Mouse (Mus musculus): ENCODE results near the gene Gpc3.

Gene Gpc3

GRCm38 (mm10) chrX:52557489-52557888 lies 56.3 kb downstream of the Gpc3 start:
- no peak for DNase-seq

- DNase-seq: peak; percentile 76
These were observed 62.5 kb downstream of the Gpc3 start for GRCm38 (mm10) chrX:52551296-52551695.

GRCm38 (mm10) chrX:52544623-52545022 lies 69.1 kb downstream of the Gpc3 start:
- no peak for DNase-seq

- no peak for DNase-seq
These were observed 76.5 kb downstream of the Gpc3 start for GRCm38 (mm10) chrX:52537282-52537681.

GRCm38 (mm10) chrX:52533766-52534165 lies 80.0 kb downstream of the Gpc3 start:
- no peak for DNase-seq

- DNase-seq: peak; percentile 16
These were observed 80.7 kb downstream of the Gpc3 start for GRCm38 (mm10) chrX:52533098-52533497.

GRCm38 (mm10) chrX:52532124-52532523 lies 81.6 kb downstream of the Gpc3 start:
- DNase-seq: no peak

- no peak for DNase-seq
These were observed 87.7 kb downstream of the Gpc3 start for GRCm38 (mm10) chrX:52526086-52526485.

GRCm38 (mm10) chrX:52525132-52525531 lies 88.6 kb downstream of the Gpc3 start:
- no peak for DNase-seq

GRCm38 (mm10) chrX:52514553-52514952 lies 99.2 kb downstream of the Gpc3 start:
- no peak for DNase-seq

GRCm38 (mm10) chrX:52511151-52511550 lies 102.6 kb downstream of the Gpc3 start:
- no peak for DNase-seq

GRCm38 (mm10) chrX:52503857-52504256 lies 109.9 kb downstream of the Gpc3 start:
- no peak for DNase-seq

GRCm38 (mm10) chrX:52489461-52489860 lies 124.3 kb downstream of the Gpc3 start:
- DNase-seq: peak; percentile 39

GRCm38 (mm10) chrX:52455074-52455588 lies 158.6 kb downstream of the Gpc3 start:
- no peak for DNase-seq

GRCm38 (mm10) chrX:52453445-52454182 lies 160.1 kb downstream of the Gpc3 start:
- DNase-seq: peak; percentile 92

GRCm38 (mm10) chrX:52449177-52449576 lies 164.6 kb downstream of the Gpc3 start:
- DNase-seq: no peak

GRCm38 (mm10) chrX:52448496-52448895 lies 165.3 kb downstream of the Gpc3 start:
- DNase-seq: no peak

- DNase-seq: no peak
These were observed 167.2 kb downstream of the Gpc3 start for GRCm38 (mm10) chrX:52446530-52446929.

GRCm38 (mm10) chrX:52444977-52445376 lies 168.8 kb downstream of the Gpc3 start:
- DNase-seq: no peak

GRCm38 (mm10) chrX:52441798-52442197 lies 172.0 kb downstream of the Gpc3 start:
- DNase-seq: peak; percentile 11

GRCm38 (mm10) chrX:52439421-52439820 lies 174.3 kb downstream of the Gpc3 start:
- no peak for DNase-seq

GRCm38 (mm10) chrX:52425605-52426004 lies 188.1 kb downstream of the Gpc3 start:
- DNase-seq: no peak

- no peak for DNase-seq
These were observed 193.9 kb downstream of the Gpc3 start for GRCm38 (mm10) chrX:52419850-52420249.

- peak; percentile 1 for DNase-seq
These were observed 200.8 kb downstream of the Gpc3 start for GRCm38 (mm10) chrX:52412936-52413335.

GRCm38 (mm10) chrX:52401188-52401587 lies 212.6 kb downstream of the Gpc3 start:
- DNase-seq: no peak

All from retina, postnatal 1 day (tissue).